ENCODE assay signal across 8 mouse cellular contexts in the genomic region with DNA sequence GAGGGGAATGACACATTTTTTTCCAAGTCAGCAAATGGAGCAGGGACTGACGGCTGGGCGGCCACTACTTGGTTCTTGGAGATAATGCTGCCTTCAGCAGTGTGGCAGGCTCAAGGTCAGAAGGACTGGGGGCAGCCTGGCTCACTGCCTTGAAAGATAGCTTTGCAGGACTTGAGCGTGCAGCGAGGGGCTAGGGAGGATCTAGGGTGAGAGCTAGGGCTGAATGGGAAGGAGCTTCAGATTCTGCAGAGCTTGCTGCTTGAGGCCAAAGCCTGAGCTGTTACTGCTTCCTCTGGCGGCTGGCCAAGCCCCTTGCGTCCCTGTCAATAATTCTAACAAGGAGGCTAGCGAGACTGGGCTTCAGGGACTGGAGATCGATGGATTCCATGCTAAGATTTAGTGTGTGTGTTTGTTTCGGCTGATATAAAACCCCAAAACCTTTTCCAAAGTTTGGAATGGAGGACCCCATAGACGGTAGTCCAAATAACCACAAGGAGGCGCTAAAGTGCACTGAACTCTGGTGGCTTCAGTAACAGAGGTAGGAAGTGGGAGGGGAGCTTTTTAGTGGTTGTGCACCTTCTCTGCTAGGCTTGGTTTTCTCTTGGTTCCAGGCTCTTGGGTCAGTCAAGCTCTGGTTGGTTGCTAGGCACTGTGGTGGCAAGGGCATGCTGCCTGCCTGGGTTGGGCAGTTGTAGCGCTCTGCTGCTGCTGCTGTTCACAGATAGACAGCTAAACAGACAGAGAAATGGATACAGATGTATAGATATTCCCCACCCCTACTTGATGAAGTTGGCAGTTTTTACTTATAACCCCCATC. TPM values are rescaled to one million over a fixed set of nuclear protein-coding genes. Genes with fewer than 3 reads are reported as not detected.
DNase-seq lines count a peak whose midpoint lies in the region; ATAC-seq lines count a peak whose summit lies in the region.

No protein-coding gene starts in this region.

- H3K27me3 ChIP-seq in hindbrain, embryonic 11.5 days (ENCODE audit: control insufficient read depth, insufficient read depth, low read length): no peaks in the 10 kb centered on the region

- H3K4me1 ChIP-seq in hindbrain, embryonic 11.5 days (replicated peaks; ENCODE audit: control insufficient read depth, insufficient read depth, low read length): peaks cover 25% of the 10 kb centered on the region

- H3K9me3 ChIP-seq in hindbrain, embryonic 11.5 days (ENCODE audit: control insufficient read depth, low read length): no peaks in the 10 kb centered on the region

- H3K4me3 ChIP-seq in hindbrain, embryonic 11.5 days (ENCODE audit: low read depth, low read length): no peak overlapping the region

- H3K9ac ChIP-seq in hindbrain, embryonic 11.5 days (ENCODE audit: low read depth, low read length): peak overlapping the region; percentile 57

- peak overlapping the region; percentile 28 for H3K4me2 ChIP-seq in hindbrain, embryonic 11.5 days (replicated peaks; ENCODE audit: low read depth, low read length)

- peak; percentile 95 for DNase-seq in NIH3T3 (ENCODE audit: low read depth)
- peak; percentile 59 for DNase-seq in cerebellum, adult 8-10 months
- peak; percentile 89 for DNase-seq in hindbrain, embryonic 11.5 days (ENCODE audit: low spot score)
- DNase-seq in layer of hippocampus, postnatal 14 days (ENCODE audit: low spot score in 2 of 2): peak; percentile 73 to 82
- peak; percentile 88 for DNase-seq in lung, postnatal 10 days
- peak; percentile 94 for DNase-seq in retina, embryonic 14.5 days (ENCODE audit: low spot score)
- peak; percentile 47 to 53 for DNase-seq in thymus, postnatal 36 days

- 24% methylated on average over 12 of the region's 12 CpGs for WGBS in hindbrain, embryonic 11.5 days

- H3K27ac ChIP-seq in hindbrain, embryonic 11.5 days (ENCODE audit: low read depth, low read length): peak overlapping the region; percentile 98

- peaks cover 2% of the 10 kb centered on the region; the same call in 1 of the 2 replicates for H3K36me3 ChIP-seq in hindbrain, embryonic 11.5 days (ENCODE audit: control insufficient read depth, insufficient read depth, low read length)

- peak; percentile 58 for ATAC-seq in frontal cortex, adult (ENCODE audit: low TSS enrichment)
- peak; percentile 17; the same call in 1 of the 2 replicates for ATAC-seq in hindbrain, embryonic 11.5 days (ENCODE audit: low FRiP score)

RNA-seq across cellular contexts. Expression of a gene that starts 25.1 kb away (rescaled TPM):
- polyA plus RNA-seq in hindbrain, embryonic 11.5 days (2014; fragmentation: Nextera tagmentation; extraction: Ambion mirVana): 55.4 and 62.8 TPM in 2 replicates
- total RNA-seq in layer of hippocampus, postnatal 14 days (2021): 100 to 1,000 TPM; 147 to 150 TPM

RNA-seq across cellular contexts. Expression of a gene that starts 25.3 kb away (rescaled TPM):
- 21.5 and 27.5 TPM in 2 replicates for polyA plus RNA-seq in hindbrain, embryonic 11.5 days (2014; fragmentation: Nextera tagmentation; extraction: Ambion mirVana)
- 10 to 100 TPM; 41.0 to 41.1 TPM for total RNA-seq in layer of hippocampus, postnatal 14 days (2021)

RNA-seq across cellular contexts. Expression of a gene that starts 33.1 kb away (rescaled TPM):
- polyA plus RNA-seq in hindbrain, embryonic 11.5 days (2014; fragmentation: Nextera tagmentation; extraction: Ambion mirVana): 6.3 and 6.8 TPM in 2 replicates
- 1 to 10 TPM; 8.5 to 9.4 TPM for total RNA-seq in layer of hippocampus, postnatal 14 days (2021)

RNA-seq across cellular contexts. Expression of a gene that starts 48.9 kb away (rescaled TPM):
- 41.9 and 44.5 TPM in 2 replicates for polyA plus RNA-seq in hindbrain, embryonic 11.5 days (2014; fragmentation: Nextera tagmentation; extraction: Ambion mirVana)
- total RNA-seq in layer of hippocampus, postnatal 14 days (2021): 10 to 100 TPM; 29.3 to 30.2 TPM
